Mouse (Mus musculus): ENCODE data around the gene Frmpd4. TPM values are rescaled to one million over a fixed set of nuclear protein-coding genes. Genes with fewer than 3 reads are reported as not detected.

Frmpd4 gene
- not detected in 2 replicates for total RNA-seq (2017)

GRCm38 (mm10) chrX:168577131-168577530 lies at the start of gene Frmpd4:
TSS of gene Frmpd4 (minus strand) at chrX:168577231.
- no peak for ATAC-seq (replicated peaks in 1 of 2; ENCODE audit: insufficient read depth in 1 of 2, low FRiP score in 2 of 2, low TSS enrichment in 1 of 2, low read depth in 1 of 2, poor library complexity in 2 of 2, severe bottlenecking in 2 of 2)

- no peak for ATAC-seq (replicated peaks in 1 of 2; ENCODE audit: insufficient read depth in 1 of 2, low FRiP score in 2 of 2, low TSS enrichment in 1 of 2, low read depth in 1 of 2, poor library complexity in 2 of 2, severe bottlenecking in 2 of 2)
Observed at GRCm38 (mm10) chrX:168595193-168595592, 18.2 kb upstream of the Frmpd4 start.

- no peak for ATAC-seq (replicated peaks in 1 of 2; ENCODE audit: insufficient read depth in 1 of 2, low FRiP score in 2 of 2, low TSS enrichment in 1 of 2, low read depth in 1 of 2, poor library complexity in 2 of 2, severe bottlenecking in 2 of 2)
Observed at GRCm38 (mm10) chrX:168584303-168584702, 7.3 kb upstream of the Frmpd4 start.

DNA sequence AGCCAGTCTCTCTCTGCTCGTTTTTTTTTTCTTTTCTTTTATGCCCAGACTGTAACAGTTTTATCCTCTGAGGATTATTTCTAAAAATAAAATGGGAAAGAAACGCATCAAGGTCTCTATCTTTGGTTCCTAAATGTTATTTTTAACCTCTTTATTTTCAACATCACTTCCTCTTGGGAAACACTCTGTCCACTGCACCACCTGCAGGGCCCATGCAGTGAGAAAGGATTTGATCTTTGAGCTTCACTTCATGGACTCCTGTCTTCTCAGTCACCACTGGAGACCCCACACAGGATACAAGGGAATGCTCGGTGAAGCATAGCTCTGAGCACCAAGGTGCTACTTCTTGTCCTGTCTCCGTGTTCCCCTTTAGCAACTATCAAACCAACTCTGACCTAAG lies 5.2 kb downstream of the Frmpd4 start:
- ATAC-seq (replicated peaks in 1 of 2; ENCODE audit: insufficient read depth in 1 of 2, low FRiP score in 2 of 2, low TSS enrichment in 1 of 2, low read depth in 1 of 2, poor library complexity in 2 of 2, severe bottlenecking in 2 of 2) = no peak

DNA sequence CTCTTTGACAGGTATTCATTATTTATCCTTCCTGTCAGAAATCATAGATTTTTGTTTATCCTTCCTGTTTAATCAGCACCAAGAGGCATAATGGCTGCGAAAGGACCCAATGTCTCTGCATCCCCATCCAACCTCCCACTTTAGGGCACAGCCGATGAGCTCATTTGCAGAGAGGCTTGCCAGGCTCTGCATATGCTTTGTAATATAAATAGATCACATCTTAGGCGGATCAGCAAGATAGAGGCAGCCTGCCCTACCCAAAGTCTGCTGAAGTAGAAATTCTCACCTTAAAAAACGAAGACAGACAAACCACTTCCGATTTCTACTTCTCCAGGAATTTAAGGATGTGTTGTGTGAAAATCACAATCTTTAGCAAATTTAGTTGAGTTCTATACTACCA lies 7.8 kb downstream of the Frmpd4 start:
- ATAC-seq (replicated peaks in 1 of 2; ENCODE audit: insufficient read depth in 1 of 2, low FRiP score in 2 of 2, low TSS enrichment in 1 of 2, low read depth in 1 of 2, poor library complexity in 2 of 2, severe bottlenecking in 2 of 2) = no peak

DNA sequence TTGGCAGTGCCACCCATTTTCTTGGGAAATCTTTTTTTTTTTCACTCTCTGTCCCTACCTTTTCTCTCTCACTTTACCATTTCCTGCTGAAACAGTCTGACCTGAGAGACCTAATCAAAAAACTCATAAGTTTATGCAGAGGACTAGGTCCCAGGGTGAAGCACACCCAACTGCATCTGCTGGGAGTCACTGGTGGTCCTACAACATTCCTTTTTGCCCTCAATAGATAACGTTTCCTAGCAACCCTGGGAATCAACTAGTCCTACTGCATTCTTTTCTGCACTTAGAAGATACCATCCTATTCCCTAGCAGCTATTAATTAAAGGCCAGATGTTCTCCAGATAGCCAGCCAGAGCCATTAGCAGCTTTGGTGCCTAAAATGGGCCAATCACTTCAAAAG lies 71.8 kb downstream of the Frmpd4 start:
- no peak for ATAC-seq (replicated peaks in 1 of 2; ENCODE audit: insufficient read depth in 1 of 2, low FRiP score in 2 of 2, low TSS enrichment in 1 of 2, low read depth in 1 of 2, poor library complexity in 2 of 2, severe bottlenecking in 2 of 2)

DNA sequence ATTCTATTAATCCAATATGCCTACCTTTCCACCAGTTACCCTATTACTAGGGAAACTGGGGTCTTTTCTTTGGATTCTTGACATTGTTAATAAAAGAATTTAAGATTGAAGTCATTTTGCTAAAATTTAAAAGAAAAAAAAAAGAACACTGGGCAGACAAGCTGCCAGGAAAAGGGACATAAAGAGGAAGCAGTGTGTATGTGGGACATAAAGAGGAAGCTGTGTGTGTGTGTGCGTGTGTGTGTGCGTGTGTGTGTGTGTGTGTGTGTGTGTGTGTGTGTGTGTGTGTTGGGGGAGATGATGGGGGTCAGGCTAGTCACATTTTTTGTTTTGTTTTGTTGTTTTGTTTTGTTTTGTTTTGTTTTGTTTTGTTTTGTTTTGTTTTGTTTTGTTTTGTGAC lies 121.8 kb downstream of the Frmpd4 start:
- no peak for ATAC-seq (replicated peaks in 1 of 2; ENCODE audit: insufficient read depth in 1 of 2, low FRiP score in 2 of 2, low TSS enrichment in 1 of 2, low read depth in 1 of 2, poor library complexity in 2 of 2, severe bottlenecking in 2 of 2)

DNA sequence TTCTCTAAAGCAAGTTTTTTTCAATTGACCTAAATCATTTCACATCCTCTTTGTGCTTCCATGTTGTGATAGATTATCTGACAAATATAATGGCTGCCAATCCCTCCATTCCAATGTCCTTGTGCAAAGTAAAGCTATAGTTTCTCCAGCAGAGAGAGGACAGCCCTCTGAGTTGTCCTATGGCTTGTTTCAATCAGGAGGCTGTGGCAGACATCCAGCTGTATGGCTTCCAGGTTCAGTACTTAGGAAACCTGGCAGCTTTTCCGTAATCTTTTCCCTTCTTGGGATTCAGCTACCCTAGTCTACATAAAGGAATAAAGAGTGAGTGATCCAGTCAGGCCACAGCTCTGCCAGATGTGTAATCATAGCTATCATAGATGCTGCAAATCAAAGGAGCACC lies 145.8 kb downstream of the Frmpd4 start:
- ATAC-seq (replicated peaks in 1 of 2; ENCODE audit: insufficient read depth in 1 of 2, low FRiP score in 2 of 2, low TSS enrichment in 1 of 2, low read depth in 1 of 2, poor library complexity in 2 of 2, severe bottlenecking in 2 of 2) = no peak

DNA sequence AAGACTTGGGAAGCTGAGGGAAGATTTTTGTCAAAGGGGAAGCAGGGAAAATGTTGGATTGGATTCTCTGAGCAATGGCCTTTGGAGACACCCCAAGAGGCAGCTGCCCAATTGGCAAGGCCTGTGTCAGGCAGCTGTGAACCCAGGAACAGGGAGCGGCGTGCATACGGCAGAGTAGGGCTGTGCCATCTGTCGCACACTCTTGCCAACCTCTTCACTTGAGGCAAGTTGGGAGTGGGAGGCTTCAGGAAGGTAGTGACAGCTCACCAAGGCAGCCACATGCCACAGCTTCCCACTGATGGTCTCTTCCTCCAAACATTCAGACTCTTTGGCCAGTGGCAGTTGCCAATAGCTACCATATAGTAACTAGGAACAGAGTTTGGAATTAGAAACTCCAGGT lies 147.2 kb downstream of the Frmpd4 start:
- ATAC-seq (replicated peaks in 1 of 2; ENCODE audit: insufficient read depth in 1 of 2, low FRiP score in 2 of 2, low TSS enrichment in 1 of 2, low read depth in 1 of 2, poor library complexity in 2 of 2, severe bottlenecking in 2 of 2) = no peak

GRCm38 (mm10) chrX:168415403-168415802 lies 161.6 kb downstream of the Frmpd4 start:
- ATAC-seq (replicated peaks in 1 of 2; ENCODE audit: insufficient read depth in 1 of 2, low FRiP score in 2 of 2, low TSS enrichment in 1 of 2, low read depth in 1 of 2, poor library complexity in 2 of 2, severe bottlenecking in 2 of 2) = peak in 1 of 2 experiments; percentile 78; a peak in 2 of 4 replicates

DNA sequence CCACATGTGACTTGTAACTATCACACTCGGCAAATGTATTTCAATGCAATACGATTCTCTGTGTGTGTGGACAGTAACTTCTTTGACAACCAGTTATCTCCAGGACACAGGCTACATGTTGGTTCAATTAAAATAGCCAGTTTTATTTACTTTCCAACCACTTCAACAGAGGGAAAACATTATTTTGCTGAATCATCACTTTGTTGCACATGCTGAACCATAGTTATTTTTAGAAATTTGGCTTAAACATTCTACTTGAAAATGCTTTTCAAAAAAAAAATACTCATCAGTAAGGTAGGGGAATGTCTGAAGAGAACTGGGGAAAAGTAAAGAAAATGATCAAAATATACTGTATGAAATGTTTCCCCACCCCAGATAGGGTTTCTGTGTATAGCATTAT lies 173.5 kb downstream of the Frmpd4 start:
- ATAC-seq (replicated peaks in 1 of 2; ENCODE audit: insufficient read depth in 1 of 2, low FRiP score in 2 of 2, low TSS enrichment in 1 of 2, low read depth in 1 of 2, poor library complexity in 2 of 2, severe bottlenecking in 2 of 2) = no peak

- no peak for ATAC-seq (replicated peaks in 1 of 2; ENCODE audit: insufficient read depth in 1 of 2, low FRiP score in 2 of 2, low TSS enrichment in 1 of 2, low read depth in 1 of 2, poor library complexity in 2 of 2, severe bottlenecking in 2 of 2)
Observed at GRCm38 (mm10) chrX:168350431-168350830, 226.6 kb downstream of the Frmpd4 start.

DNA sequence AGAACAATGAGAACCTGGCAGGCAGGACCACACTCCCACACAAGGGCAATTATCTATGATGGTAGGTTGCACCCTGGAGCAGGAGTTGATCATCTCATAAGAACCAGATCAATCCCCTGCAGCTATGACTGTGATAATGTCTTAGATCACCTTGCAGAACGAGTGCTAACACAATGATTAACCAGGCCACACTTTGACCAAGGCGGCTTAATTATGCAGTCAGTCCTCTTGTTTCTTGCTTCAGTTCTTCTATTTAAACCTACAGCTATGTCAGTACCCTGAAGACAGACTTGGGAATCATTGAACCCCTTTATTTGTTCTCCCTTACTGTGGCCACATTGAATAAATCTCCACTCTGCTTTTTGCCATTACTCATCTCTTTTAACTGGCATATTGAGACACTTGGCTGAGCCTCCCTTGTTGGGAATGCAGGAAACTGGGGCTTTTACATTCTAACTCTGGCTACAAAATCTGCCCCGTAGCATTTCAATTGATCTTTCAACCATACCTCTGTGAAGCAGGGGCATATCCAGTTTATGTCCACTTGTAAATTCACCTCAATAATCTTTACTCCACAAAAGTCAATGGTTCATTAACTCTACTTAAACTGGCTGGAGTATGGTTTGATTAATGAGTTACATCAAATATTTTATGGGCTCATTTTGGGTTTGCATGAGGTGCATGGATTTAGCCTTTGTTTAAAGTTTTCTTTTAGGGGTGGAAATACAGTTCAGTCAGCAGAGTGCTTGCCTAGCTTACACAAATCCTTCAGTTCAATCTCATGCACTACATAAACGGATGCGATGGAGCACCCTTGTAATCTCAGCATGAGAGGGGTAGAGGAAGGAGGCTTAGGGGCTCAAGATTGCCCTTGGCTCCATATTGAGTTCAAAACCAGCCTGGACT lies 227.5 kb downstream of the Frmpd4 start:
- no peak for ATAC-seq (replicated peaks in 1 of 2; ENCODE audit: insufficient read depth in 1 of 2, low FRiP score in 2 of 2, low TSS enrichment in 1 of 2, low read depth in 1 of 2, poor library complexity in 2 of 2, severe bottlenecking in 2 of 2)

- no peak for ATAC-seq (replicated peaks in 1 of 2; ENCODE audit: insufficient read depth in 1 of 2, low FRiP score in 2 of 2, low TSS enrichment in 1 of 2, low read depth in 1 of 2, poor library complexity in 2 of 2, severe bottlenecking in 2 of 2)
Observed at GRCm38 (mm10) chrX:168338212-168338611, 238.8 kb downstream of the Frmpd4 start.

DNA sequence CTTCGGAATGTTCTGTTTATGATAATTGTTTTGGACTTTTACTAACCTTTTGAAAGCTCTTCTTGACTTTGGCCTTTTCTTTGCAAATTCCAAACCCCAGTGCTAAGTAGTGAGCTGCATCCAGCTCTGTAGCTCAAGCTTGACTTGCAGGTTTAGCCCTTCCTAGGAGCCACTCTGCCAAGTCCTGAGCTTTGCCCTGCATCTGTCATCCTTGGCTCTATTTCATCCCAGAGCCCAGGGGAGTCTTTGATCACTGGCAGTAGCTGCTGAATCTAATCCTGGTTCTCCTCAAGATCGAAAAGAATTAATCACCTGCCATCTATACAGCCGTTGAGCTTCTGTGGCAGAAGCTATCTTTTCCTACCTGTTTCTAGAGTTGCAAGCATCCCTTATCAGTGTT lies 251.9 kb downstream of the Frmpd4 start:
- no peak for ATAC-seq (replicated peaks in 1 of 2; ENCODE audit: insufficient read depth in 1 of 2, low FRiP score in 2 of 2, low TSS enrichment in 1 of 2, low read depth in 1 of 2, poor library complexity in 2 of 2, severe bottlenecking in 2 of 2)

DNA sequence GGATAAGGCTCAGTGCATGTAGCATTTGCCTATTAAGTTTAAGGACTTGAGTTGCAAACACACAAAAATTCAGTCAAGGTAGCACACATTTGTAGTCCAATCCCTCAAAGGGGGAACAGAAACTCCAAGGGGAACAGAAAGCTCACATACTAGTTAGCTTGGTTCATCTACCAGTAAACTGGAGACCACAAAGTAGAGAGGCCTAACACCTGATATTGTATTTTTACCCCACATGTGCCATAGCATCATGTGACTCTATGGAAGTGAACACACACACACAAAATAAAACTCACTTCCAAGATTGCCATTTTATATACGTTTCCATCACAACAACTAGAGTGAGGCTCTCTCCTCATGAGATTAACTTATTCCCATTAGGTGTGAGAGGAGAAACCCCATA lies 264.9 kb downstream of the Frmpd4 start:
- no peak for ATAC-seq (replicated peaks in 1 of 2; ENCODE audit: insufficient read depth in 1 of 2, low FRiP score in 2 of 2, low TSS enrichment in 1 of 2, low read depth in 1 of 2, poor library complexity in 2 of 2, severe bottlenecking in 2 of 2)

- no peak for ATAC-seq (replicated peaks in 1 of 2; ENCODE audit: insufficient read depth in 1 of 2, low FRiP score in 2 of 2, low TSS enrichment in 1 of 2, low read depth in 1 of 2, poor library complexity in 2 of 2, severe bottlenecking in 2 of 2)
Observed at GRCm38 (mm10) chrX:168310143-168310542, 266.9 kb downstream of the Frmpd4 start.

DNA sequence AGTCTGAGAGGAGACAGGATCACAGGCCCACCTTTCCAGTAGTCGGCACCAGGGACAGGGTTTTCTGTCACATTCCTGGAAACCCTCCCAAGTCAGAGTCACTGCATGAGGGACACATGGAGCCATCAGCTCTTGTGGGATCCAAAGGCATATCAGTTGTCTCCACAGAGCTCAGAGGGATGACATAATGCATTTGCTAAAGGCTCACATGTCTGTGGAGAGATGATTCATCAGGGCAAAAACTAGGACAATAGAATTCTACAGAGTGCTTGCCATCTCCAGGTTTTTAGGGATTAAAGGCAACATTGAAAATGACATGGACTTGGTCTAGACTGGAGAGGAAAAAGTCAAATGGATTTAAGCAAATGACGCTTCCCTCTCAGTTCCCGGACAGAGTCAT lies 284.5 kb downstream of the Frmpd4 start:
- ATAC-seq (replicated peaks in 1 of 2; ENCODE audit: insufficient read depth in 1 of 2, low FRiP score in 2 of 2, low TSS enrichment in 1 of 2, low read depth in 1 of 2, poor library complexity in 2 of 2, severe bottlenecking in 2 of 2) = no peak

- ATAC-seq (replicated peaks in 1 of 2; ENCODE audit: insufficient read depth in 1 of 2, low FRiP score in 2 of 2, low TSS enrichment in 1 of 2, low read depth in 1 of 2, poor library complexity in 2 of 2, severe bottlenecking in 2 of 2) = no peak
Observed at GRCm38 (mm10) chrX:168207034-168207433, 370.0 kb downstream of the Frmpd4 start.

Data from hematopoietic stem cell, adult 5-6 weeks (primary cell).